Mouse (Mus musculus) thymus, postnatal 10 days (tissue): ENCODE measurements around the gene Dnajc21.

Experiments
- DNase-seq, 2 experiments: peaks; one replicate each; pipeline ENCODE4 v3.0.0; 2021; ENCODE audit warnings: low spot score in 2 of 2

The Dnajc21 gene

GRCm38 (mm10) chr15:10436893-10437292 lies 33.4 kb downstream of the Dnajc21 start:
- DNase-seq, result no peak

DNA sequence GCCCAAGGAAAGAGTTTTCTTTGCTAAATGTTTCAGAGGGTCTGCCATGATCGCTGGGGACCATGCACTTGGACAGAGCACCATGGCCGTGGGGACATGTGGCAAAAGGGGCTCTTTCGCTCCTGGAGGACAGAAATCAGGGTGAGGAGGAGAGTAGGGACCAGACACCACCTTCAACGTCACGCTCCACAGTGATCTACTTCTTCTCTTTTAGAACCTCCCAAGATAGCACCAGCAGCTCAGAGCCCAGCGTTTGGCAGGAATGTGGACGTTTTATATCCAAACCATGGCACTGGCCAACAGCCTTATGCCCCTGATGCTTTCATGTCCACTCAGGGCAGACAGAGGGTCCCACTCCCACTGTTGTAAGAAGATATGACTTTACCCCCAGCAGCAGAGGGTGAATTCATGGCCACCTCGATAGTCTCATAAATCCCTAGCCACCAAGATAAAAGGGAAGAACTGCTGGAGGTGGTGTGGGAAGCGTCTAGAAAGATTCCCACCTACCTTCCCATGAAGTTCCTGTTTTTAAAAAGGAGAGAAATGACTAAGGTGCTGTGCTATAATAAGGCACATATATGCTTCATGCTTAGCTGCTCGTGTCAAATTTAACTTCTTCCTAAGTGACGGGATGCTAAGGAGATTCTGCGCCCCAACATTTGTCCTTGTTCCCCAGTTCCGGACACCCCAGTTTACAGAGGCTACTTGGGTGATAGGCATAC lies 43.6 kb downstream of the Dnajc21 start:
- no peak for DNase-seq

DNA sequence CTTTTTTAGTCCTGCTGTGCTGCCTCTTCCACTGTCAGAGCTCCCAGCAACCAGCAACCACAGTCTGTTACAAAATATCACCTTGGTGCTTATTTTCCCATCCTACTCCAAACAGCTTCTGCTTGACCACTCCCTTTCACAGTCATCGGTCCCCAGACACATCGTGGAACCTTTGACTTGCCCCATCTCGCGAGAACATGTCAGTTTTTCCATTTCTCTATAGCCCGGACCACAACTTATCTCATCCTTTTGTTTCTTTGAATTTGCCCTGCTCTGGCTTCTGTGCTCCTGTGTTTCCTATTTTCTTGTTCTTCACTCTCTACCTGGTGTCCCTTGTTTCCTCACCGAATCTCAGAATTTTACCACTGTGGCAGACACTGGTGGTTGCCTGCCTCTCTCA lies 44.2 kb downstream of the Dnajc21 start:
- no peak for DNase-seq

GRCm38 (mm10) chr15:10421785-10422144 lies 48.6 kb downstream of the Dnajc21 start:
- DNase-seq, result no peak

GRCm38 (mm10) chr15:10421138-10421784 lies 49.1 kb downstream of the Dnajc21 start:
- no peak for DNase-seq

DNA sequence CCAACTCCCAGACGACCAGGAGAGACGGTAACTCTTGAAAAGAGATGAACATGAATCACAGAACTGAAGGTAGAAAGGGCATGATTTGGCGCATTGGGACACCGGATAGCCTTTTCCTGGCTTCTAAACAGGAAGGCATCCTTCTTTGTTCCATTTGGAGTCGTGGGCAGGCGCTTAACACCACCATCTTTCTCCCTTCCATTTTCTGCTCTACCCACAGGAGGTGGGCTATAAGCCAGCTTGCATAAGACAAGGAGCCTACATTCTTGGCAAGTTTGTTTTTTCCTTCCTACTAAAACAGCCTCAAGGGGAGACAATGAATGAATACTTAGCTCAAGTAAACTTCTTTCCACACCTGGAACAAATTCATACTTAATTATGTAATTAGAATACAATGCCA lies 56.7 kb downstream of the Dnajc21 start:
- no peak for DNase-seq

GRCm38 (mm10) chr15:10410881-10411280 lies 59.4 kb downstream of the Dnajc21 start:
- DNase-seq, result no peak

- no peak for DNase-seq
Measured at GRCm38 (mm10) chr15:10409842-10410241, 60.5 kb downstream of the Dnajc21 start.

DNA sequence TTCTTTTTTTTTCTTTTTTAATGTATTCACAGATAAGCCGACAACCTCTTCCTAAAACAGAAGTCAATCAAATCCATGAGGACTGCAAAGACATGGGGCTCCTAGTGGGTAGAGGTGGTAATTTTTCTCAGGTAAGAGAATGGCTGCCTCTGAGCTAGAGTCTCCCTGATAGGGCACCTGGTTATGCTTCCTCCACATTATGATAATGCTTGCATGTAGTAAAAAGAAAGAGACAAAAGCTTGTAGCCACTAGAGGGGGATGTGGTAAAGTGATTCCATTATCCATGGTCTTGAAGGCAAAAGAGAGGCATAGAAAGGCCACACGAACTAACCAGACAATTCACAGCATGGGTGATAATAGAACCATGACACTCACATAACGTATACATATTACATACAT lies 69.9 kb downstream of the Dnajc21 start:
- DNase-seq, result no peak

DNA sequence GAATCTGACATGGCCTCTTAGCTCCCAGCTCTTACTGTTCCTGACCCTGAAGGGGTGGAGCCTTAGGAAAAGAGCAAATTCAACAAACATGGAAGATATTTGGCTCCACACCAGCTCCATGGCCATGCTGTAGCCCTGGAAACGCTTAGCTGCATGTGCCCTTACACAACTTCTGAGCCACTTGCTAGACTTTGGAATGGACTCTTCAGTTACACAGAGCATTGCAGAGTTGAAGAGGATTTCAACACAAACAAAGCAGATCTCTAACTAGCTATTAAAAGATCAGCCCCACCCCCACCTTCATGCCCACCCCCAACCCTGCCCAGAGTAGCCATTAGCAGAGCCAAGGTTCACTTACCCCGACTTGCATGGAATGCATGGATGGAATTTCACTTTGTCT lies 70.5 kb downstream of the Dnajc21 start:
- DNase-seq, result no peak
